Mouse (Mus musculus) left cerebral cortex, postnatal 10 days (tissue): Measurements from ENCODE around the gene Gramd1b. TPM values are rescaled to one million over a fixed set of nuclear protein-coding genes. Genes with fewer than 3 reads are reported as not detected.

Source experiments
- DNase-seq, 2 experiments: peaks; one replicate each; pipeline ENCODE4 v3.0.0; 2021 to 2022; ENCODE audit warnings: low spot score in 2 of 2, mixed read lengths in 1 of 2; ENCODE audit errors: extremely low spot score in 1 of 2
- intact Hi-C: fragments of 180-260 bp; cut with DNase I; formaldehyde crosslinking; loops from one replicate; pipeline ENCODE4 v1.15.1; 2025
- total RNA-seq, 2 experiments: library from RNA; stranded (reverse); gene quantifications; 2 replicates each; pipeline ENCODE4 v1.2.3; 2021

Gramd1b gene
- total RNA-seq, 2 experiments from 2014 or later: 128 to 136 TPM

GRCm38 (mm10) chr9:40311813-40312212 lies 219.4 kb downstream of the Gramd1b start:
- DNase-seq: peak in 1 of 2 experiments; percentile 14
- intact Hi-C loops: no loop called here

- DNase-seq: peak in 1 of 2 experiments; percentile 3
- intact Hi-C loops: no loop called here
These were observed 221.3 kb downstream of the Gramd1b start for GRCm38 (mm10) chr9:40309876-40310275.

GRCm38 (mm10) chr9:40307311-40307710 lies 223.9 kb downstream of the Gramd1b start:
- DNase-seq: peak in 1 of 2 experiments; percentile 9
- intact Hi-C loops: no loop called here

- intact Hi-C loops: no loop called here
- peak in 1 of 2 experiments; percentile 22 for DNase-seq
These were observed 226.9 kb downstream of the Gramd1b start for GRCm38 (mm10) chr9:40304243-40304642.

GRCm38 (mm10) chr9:40302375-40302774 lies 228.8 kb downstream of the Gramd1b start:
- intact Hi-C loops: no loop called here
- DNase-seq: peak in 1 of 2 experiments; percentile 19

GRCm38 (mm10) chr9:40301475-40301874 lies 229.7 kb downstream of the Gramd1b start:
- intact Hi-C loops: no loop called here
- DNase-seq: peak in 1 of 2 experiments; percentile 13

- peak in 1 of 2 experiments; percentile 18 for DNase-seq
- intact Hi-C loops: no loop called here
These were observed 230.9 kb downstream of the Gramd1b start for GRCm38 (mm10) chr9:40300018-40300989.

GRCm38 (mm10) chr9:40299323-40299722 lies 231.9 kb downstream of the Gramd1b start:
- DNase-seq: no peak
- intact Hi-C loops: no loop called here

GRCm38 (mm10) chr9:40297969-40298368 lies 233.2 kb downstream of the Gramd1b start:
- intact Hi-C loops: no loop called here
- no peak for DNase-seq

GRCm38 (mm10) chr9:40296251-40296650 lies 234.9 kb downstream of the Gramd1b start:
- intact Hi-C loops: no loop called here
- DNase-seq: peak; percentile 38 to 49

GRCm38 (mm10) chr9:40294866-40295265 lies 236.3 kb downstream of the Gramd1b start:
- no peak for DNase-seq
- intact Hi-C loops: no loop called here

- intact Hi-C loops: no loop called here
- DNase-seq: no peak
These were observed 237.0 kb downstream of the Gramd1b start for GRCm38 (mm10) chr9:40294210-40294609.

- intact Hi-C loops: no loop called here
- no peak for DNase-seq
These were observed 237.4 kb downstream of the Gramd1b start for GRCm38 (mm10) chr9:40293740-40294139.

GRCm38 (mm10) chr9:40293286-40293685 lies 237.9 kb downstream of the Gramd1b start:
- intact Hi-C loops: no loop called here
- DNase-seq: no peak

GRCm38 (mm10) chr9:40292475-40292874 lies 238.7 kb downstream of the Gramd1b start:
- DNase-seq: no peak
- intact Hi-C loops: no loop called here

- no peak for DNase-seq
- intact Hi-C loops: no loop called here
These were observed 248.2 kb downstream of the Gramd1b start for GRCm38 (mm10) chr9:40282968-40283367.

GRCm38 (mm10) chr9:40279438-40279837 lies 251.7 kb downstream of the Gramd1b start:
- no peak for DNase-seq
- intact Hi-C loops: no loop called here

GRCm38 (mm10) chr9:40277671-40278070 lies 253.5 kb downstream of the Gramd1b start:
- intact Hi-C loops: no loop called here
- no peak for DNase-seq

- DNase-seq: no peak
These were observed 255.3 kb downstream of the Gramd1b start for GRCm38 (mm10) chr9:40275904-40276303.

GRCm38 (mm10) chr9:40272822-40273221 lies 258.4 kb downstream of the Gramd1b start:
- intact Hi-C loops: loop anchor here (5.0 kb wide), 1 partner anchor 46 kb away; no protein-coding TSS in a partner anchor
- DNase-seq: no peak

More at GRCm38 (mm10) chr9:40275904-40276303, 255.3 kb downstream of the Gramd1b start:
- intact Hi-C loops: no loop called here
